Mouse (Mus musculus) naive thymus-derived CD4-positive, alpha-beta T cell, adult 2 months (primary cell): ENCODE data around the gene Rnaseh2a.
"Not testable (repeated sequence)": the region's sequence is repeated elsewhere in the genome, so short reads cannot be mapped to it uniquely, and the experiment has no call there.

Experiments
- DNase-seq: peaks from one replicate; pipeline ENCODE4 v3.0.0-alpha.2; 2011; ENCODE audit warnings: low read depth

The Rnaseh2a gene

DNA sequence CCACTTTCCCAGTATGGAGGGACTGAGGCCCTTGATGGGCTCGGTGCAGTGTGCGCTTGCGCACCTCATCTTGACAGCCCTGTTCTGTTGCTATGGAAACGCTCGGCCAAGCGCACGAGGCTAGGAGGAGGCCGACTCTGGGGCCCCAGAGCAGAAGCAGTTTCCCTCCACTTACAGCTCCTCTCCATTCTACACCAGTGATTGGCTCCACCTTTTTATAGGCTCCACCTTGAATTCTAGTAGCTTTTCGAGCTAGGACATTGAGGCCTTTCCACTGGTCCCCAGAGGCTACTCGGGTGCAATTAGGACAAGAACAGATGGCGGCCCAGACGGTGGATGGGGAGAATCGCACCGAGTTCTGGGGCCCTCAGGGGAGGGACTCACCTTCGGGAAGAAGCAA, 34.7 kb downstream of the Rnaseh2a start:
- peak; percentile 29 for DNase-seq

DNA sequence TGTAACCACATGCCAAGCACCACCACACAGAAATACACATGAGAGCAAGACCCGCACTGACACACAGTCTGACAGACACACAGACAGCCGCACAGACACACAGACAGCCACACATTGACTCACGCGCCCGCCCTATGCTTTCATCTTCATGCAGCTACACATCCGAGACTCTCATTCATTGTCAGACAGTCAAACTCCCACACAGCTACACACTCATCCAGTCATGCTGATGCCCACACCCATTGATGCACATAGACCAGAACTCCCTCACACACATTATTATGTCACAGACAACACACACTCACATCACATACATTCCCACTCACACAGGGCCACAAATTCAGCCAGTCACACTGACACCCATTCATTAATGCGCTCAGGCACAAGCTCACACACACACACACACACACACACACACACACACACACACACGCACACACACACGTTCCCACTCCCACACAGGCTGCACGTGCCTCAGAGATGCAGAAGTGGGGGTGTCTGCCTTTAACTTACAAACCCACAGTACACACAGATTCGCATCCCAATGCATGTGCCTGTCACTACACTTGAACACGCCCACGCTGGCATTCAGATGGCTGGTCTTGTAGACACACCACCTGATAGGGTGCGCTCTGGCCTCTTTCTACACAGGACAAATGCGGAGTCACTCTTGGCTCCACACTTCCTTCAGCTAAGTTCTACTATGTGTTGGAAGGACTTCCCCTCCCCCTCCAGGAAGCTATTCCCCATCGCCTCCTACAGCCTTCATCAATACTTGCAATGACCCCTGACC, 35.6 kb downstream of the Rnaseh2a start:
- DNase-seq: no peak

DNA sequence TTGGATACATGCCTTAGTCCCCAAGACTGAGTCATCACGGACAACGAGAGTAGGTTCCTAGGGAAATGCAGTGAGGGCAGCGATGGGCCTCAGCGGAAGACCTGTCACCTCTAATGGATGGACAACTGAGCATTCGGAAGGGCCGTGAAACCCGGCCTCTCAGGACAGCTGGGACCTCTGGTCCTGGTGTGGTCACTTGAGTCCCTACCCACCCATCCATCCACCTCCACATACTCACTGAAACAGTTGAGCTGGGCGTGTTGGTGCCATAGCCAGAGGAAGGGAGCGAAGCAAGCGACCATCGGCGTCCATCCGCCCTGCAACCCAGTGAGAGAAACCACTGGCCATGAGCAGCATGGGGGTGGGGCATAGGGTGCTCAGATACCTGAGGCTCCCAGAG, 39.0 kb downstream of the Rnaseh2a start:
- DNase-seq: no peak

DNA sequence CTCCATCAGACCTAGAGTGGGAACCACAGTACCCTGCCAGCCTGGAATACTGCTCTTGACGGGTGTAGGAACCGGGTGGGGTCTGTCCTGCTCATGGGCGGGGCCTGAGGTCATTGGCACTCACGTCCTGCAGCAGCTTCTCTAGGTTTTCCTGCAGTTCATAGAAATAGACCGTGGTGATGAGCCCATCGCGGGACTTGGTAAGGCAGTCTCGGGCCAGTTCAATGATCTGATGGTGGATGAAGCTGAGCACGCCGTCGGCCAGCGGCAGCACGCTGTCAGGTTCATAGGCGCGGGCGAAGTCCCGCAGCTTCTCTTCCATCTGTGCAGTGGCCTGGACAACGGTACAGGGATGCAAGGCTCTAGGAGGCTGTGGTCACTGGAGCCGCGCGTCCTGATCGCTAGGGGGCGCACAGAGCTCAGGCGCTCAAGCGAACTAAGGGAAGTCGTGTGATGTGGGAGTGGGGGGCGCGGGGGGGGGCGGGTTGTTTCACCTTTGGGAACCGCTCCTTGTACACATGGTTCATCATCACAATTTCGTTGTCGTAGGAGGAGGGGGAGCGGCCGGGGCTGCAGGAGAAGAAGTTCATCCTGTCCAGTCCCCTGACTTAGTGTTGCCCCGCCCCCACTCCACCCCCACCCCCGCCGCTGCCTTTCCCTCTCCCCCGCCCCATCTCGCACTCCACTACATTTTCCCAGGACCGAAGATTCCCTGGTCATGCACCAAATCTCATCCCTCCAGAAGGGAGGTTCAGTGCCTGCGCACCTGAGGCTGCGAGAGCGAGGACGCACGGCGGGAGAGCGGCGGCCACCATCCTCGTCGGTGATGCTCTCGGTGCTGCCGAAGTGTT, 40.9 kb downstream of the Rnaseh2a start:
- DNase-seq: peak; percentile 77

DNA sequence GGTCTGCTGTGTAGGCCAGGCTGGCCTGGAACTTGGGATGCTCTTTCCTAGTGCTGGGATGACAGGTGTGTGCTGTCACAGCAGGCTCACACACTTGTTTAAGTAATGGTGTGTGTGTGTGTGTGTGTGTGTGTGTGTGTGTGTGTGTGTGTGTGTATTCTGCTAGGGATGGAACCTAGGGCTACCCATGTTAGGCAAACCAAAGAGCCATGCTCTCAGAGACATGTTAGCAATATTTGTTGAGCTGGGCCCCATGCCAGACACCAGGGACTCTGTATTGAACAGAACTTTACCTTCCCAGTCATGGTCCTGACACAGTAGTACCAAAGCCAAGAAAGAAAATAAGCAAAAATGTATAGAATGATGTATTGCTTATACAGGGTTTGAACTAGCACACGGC, 42.1 kb downstream of the Rnaseh2a start:
- no peak for DNase-seq

DNA sequence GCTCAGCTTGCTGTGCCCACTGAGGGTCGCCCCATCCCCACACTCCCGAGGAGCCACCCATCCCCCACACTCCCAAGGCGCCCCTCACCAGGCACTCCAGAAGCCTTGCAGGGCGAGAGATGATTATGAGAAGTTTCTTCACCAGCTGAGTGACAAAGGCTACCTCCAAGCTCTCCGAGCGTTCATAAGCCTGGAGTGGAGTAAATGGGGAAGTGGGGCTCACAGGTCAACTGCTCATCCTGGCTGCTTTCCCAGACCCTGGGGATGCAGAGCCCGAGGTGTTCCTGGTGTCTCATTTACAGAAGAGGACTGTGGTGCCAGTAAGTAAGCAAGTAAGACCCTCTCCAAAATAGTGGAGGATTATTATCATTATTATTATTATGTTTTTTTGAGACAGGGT, 44.0 kb downstream of the Rnaseh2a start:
- no peak for DNase-seq

DNA sequence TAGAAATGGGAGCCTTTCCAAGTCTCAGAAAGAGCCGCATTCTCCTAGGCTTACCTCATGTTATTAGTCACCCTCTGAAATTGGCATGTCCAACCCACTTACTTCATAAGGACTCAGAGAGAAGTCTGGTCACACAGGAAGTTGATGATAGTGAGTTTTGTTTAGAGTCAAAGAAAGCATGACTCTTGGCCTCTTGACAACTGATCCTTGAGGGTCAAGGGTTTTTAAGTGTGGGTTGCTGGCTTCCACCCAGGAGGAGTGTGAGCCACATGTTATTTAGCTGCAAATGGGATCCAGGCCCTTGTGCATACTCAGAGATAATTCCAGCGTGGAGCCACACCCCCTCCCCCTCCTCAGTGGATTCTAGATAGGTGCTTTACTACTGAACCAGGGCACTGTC, 48.0 kb downstream of the Rnaseh2a start:
- DNase-seq: no peak

DNA sequence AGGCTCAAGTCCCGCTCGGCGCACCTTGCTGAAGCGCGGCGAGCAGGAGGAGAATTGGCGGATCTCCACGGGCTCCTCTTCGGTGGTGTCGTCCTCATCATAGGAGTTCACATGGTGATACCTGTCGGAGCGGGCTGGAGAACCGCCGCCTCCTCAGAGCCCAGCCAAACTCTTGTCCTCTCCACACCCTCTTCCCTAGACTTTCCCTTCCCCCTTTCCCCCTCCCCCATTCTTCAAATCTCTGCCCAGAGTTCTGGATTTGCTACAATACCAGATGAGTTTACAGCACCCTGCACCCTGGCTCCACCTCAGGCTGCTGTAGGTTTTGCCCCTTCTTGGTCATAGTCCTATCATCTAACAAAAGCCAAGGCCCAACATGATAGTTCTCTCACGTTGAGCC, 50.9 kb downstream of the Rnaseh2a start:
- DNase-seq: no peak

DNA sequence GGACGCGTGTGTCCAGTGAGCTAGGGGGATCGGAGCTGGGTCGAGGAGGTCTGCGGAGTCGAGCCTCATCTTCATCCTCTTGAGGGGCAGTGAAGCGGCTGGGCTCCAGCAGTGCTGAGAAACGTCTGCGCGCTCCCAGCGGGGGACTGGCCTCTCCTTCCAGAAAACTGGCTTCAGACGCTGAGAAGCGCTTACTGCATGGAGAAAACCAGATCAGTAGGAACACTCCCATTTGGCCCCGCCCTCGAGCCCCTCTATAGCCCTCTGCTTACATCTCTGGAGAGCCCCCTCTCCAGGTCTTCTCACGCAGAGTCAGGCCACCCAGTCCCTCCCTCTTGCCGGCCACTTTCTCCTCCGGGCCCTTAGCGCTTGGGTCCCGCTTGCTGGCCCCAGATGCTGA, 51.8 kb downstream of the Rnaseh2a start:
- DNase-seq: no peak

DNA sequence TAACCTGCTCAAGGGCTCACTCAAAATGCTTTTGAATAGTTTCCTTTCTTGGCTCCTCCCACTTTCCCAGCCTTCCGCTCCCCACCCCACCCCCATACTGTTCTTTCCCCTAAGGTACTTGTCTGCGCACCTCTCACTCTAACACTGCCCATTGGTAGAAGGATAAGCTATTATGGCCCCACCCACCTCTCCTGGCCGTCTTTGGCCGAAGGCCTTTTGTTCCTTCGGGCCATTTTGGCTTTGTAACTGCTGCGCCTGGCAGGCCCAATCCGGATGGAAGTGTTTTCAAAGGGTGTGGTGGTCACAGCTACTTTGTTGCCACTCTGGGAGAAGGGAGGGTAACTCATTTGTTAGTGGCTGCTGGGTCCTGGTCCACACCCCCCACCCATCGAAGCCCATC, 54.3 kb downstream of the Rnaseh2a start:
- no peak for DNase-seq

DNA sequence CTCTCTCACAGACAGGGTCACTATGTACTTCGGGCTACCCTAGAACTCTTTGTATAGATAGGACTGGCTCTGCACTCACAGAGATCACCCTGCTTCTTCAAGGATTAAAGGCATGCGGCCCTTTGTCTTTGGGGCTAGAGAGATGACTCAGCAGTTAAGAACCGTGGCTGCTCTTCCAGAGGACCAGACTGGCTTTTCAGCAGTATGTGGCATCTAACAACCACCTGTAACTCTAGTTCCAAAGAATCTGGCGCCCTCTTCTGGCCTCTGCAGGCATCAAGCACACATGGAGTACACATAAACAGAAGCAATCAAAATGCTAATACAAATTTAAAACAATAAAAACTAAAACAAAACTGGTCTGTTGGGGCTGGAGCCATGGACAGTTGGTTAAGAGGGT, 55.6 kb downstream of the Rnaseh2a start:
- DNase-seq: peak; percentile 76

DNA sequence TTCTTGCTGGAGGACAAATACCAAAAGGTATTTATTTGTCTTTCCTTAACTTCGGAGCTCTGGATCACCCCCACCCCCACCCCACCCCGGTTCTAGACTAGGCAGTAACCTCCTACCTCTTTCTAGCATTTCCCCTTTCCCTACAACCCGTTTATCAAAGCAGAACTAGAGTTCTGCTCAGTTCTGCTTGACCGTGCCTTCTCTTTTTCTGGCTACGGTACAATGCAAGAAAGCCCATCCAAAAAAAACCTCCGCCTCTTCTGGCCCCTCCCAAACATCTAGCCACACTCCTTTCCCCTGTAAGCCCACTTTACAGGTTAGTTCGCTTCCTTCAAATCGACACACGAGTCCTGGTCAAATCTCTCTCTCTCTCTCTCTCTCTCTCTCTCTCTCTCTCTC, 56.1 kb downstream of the Rnaseh2a start:
- DNase-seq: no peak

DNA sequence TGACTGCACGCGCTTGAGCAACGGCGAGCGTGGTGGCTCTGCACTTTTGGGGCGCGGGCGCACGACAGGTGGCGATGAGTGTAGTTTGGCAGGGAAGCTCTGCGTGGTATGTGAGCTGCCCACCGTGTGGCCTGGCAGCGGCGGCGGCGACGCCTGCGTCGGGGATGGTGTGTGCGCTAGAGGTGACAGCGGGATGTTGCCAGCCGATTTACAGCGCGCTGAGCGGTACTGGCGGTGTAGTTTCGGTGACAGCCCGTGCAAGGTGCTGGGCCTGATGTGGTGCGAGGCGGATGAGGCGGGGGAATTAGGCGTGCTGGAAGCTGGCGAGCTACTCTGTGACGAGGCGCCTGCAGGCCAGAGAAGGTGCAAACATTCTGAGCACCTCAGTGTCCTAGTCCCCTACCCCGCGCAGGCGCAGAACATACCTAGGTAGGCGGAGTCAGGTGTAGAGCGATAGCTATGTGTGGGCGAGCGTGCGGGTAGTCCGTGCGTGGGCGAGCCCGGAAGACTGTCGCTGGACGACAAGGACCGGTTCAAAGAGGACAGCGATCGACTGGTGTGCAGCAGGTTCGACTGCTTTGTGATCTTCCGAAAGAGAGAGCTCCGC, 56.6 kb downstream of the Rnaseh2a start:
- DNase-seq: peak; percentile 93

DNA sequence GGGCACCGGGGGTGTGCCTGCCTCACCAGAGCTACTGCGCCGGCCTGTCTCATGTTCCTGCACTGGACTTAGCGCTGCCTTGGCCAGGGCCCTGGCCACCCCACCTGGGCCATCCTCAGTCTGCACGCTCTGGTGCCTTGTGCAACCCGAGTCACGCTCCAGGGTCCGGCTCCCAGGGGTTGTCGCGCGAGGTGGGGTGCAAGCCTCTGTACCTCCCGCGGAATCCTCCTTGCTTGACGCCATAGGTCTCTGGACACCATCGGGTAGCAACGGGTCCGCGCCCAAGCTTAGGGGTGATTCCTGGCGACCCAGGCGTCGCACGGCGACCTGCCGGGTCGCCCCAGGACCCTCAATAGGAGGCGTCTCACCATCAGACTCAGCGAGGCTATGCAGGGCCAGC, 57.2 kb downstream of the Rnaseh2a start:
- no peak for DNase-seq

DNA sequence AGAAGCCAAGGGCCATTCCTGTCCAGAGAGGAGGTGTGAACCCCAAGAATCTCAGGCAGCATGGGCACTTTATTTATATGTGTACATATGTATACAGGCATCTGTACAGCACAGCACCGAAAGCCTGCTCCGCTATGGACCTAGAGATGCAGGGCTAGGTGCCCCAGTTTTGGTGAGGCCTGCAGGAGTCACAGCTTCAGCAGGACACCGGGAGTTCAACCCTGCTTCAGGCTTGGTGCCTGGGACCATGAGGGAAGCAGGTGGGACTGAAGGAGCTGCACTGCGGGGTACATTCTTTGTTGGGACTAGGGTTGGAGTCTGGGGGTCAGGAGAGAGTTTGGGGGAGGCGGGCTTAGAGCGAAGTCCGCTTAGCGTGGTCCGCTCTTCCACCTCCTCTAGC, 57.7 kb downstream of the Rnaseh2a start:
- DNase-seq: no peak

DNA sequence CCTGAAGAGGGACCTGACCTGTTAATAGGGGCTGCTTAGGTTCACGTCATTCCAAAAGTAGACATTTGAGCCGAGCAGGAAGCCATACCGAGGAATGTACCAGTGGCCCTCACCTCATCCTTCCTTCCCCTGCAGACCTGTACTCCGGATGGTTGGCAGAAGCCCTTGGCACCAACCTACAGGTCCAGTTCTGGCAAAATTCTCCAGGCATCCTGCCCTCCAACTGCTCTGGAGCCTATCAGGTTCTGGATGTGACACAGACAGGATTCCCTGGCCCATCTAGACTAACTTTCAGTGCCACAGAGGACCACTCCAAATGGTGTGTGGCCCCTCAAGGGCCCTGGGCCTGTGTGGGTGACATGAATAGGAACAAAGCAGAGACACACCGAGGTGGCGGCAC, 59.0 kb downstream of the Rnaseh2a start:
- DNase-seq: no peak

DNA sequence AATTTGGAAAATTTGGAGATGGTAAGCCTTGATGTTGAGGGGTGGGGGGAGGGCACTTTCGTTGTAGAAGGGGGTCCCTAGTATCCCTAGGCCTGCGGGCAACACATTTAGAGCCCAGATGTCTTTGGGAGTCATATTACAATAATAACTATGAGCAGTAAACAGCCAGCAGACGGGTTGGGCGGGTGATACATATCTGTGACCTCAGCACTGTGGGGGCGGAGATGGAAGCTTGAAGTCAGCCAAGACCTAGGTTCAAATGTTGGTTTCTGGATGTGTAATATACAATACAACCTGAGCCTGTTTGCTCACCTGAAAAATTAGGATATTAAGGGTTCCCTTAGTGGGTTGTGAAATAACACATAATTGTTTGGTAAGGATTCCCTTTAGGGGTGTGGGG, 59.6 kb downstream of the Rnaseh2a start:
- no peak for DNase-seq

DNA sequence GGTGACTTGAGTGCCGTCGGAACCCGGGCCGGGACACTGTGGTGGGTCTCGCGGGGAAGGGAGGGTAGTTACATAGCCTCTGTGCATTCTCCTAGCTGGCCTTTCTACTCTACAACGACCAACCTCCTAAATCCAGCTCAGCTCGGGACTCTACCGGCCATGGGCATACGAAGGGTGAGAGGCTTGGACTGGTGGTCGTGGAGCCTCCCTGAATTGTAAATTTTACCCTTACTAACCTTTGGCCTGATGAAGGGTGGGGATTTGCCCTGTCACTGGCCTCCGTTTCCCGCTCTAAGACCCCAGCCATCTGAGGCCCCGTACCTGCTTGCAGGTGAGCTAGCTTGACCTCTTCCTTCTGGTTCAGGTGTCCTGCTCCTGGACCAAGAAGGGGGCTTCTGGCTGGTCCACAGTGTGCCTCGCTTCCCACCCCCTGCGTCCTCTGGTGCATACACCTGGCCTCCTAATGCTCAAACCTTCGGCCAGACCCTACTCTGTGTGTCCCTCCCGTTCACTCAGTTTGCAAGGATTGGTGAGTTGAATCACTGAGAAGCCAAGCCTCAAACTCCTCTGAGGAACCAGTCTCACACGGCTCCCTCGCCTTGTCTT, 60.3 kb downstream of the Rnaseh2a start:
- DNase-seq: no peak

DNA sequence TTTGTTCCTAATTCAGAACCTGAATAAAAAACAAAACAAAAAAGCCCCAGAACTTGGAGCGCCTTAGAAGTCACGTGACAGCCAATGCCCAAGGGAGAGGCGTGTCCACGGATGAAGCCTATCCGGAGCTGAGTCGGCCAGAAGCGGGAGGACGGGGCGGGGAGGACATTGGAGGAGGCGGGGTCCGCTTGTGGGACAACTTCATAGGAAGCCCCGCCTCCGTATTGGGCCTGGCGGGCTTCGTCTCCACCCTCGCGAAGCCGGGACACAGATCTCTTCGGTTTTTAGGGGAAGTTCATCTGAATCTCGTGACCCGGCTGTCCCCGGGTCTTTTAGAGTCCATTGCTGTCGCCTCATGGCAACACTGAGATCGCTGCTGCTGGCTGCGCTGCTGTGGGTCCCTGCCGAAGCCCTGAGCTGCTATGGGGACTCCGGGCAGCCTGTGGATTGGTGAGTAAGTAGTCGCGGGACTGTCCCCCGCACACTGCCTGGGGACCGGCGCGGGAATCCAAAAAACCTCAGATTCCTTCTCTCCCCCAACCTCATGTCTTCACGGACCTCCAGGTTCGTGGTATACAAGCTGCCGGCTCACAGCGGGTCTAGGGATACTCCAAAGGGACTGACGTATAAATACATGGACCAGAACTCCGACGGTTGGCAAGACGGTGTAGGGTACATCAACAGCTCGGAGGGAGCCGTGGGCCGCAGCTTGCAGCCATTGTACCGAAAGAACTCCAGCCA, 61.0 kb downstream of the Rnaseh2a start, which contains the start of gene Dnase2a:
Gene Dnase2a, plus strand, starts transcription at position 140 of the 741 bp plus-strand sequence.
- DNase-seq: peak; percentile 93

DNA sequence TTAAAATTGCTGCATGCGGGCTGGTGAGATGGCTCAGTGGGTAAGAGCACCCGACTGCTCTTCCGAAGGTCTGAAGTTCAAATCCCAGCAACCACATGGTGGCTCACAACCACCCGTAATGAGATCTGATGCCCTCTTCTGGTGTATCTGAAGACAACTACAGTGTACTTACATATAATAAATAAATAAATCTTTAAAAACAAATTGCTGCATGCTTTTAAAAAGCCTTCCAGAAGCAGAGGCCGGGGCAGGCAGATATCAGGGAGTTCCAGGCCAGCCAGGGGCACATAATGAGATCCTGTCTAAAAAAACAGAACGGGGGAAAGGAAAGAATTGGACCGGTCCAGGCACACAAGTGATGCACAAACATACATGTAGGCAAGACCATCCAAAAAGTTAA, 61.6 kb downstream of the Rnaseh2a start:
- DNase-seq: not testable (repeated sequence)

DNA sequence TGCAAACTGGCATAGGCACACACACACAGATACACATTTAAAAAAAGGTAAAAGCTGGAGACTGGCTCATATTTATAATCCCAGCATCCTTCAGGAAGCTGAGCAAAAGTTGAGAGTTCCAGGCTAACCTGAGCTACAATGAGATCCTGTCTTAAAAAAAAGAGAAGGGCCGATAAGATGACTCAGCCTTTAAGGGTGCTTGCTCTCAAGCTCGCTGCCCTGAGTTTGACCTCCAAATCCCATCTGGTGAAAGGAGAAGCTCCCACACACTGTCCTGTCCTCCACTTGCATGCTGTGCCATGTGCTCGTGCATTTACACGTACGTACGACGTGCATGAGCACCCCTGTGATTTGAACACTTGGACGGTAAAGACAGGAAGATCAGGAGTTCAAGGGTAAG, 62.1 kb downstream of the Rnaseh2a start:
- no peak for DNase-seq

DNA sequence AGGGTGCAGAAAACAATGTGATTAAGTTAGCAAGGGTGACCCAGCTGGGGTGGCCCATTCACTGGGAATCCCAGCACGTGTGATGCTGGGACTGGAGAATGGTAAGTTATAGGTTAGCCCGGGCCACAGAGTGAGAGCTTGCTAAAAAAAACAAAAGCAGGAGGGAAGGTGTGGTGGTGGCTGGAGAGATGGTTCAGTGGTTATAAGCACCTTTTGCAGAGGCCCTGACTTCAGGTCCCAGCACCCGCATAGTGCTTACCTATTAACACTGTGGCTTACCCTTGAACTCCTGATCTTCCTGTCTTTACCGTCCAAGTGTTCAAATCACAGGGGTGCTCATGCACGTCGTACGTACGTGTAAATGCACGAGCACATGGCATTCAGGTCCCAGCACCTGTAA, 62.5 kb downstream of the Rnaseh2a start:
- DNase-seq: no peak
